Mouse (Mus musculus): ENCODE results near the gene Ano5. TPM values are rescaled to one million over a fixed set of nuclear protein-coding genes. Genes with fewer than 3 reads are reported as not detected.

Gene Ano5
- polyA plus RNA-seq, 1 experiment from 2014 or later: 0.28 TPM

GRCm38 (mm10) chr7:51617941-51618340 is 107.1 kb downstream of the Ano5 start:
- no peaks in the 10 kb centered on the region for H3K9me3 ChIP-seq (replicated peaks; ENCODE audit: control insufficient read depth, low read length)
- ATAC-seq: 0 out of 2 replicates have a peak, but pooled peaks have one; percentile 11
- no peaks in the 10 kb centered on the region for H3K4me1 ChIP-seq (ENCODE audit: control insufficient read depth, insufficient read depth, low read length)
- peak overlapping the region; percentile 63; the same call in 1 of the 2 replicates for H3K27ac ChIP-seq (ENCODE audit: low read depth, low read length)
- H3K4me2 ChIP-seq (ENCODE audit: low read length): no peak overlapping the region
- DNase-seq (ENCODE audit: low spot score): peak; percentile 91
- no peak overlapping the region for H3K4me3 ChIP-seq (ENCODE audit: low read depth, low read length)
- H3K27me3 ChIP-seq (replicated peaks; ENCODE audit: control insufficient read depth, insufficient read depth, low read length): peaks cover 13% of the 10 kb centered on the region; the same call in 1 of the 2 replicates
- no peaks in the 10 kb centered on the region for H3K36me3 ChIP-seq (ENCODE audit: control insufficient read depth, insufficient read depth, low read length)
- no peak overlapping the region for H3K9ac ChIP-seq (ENCODE audit: low read length)

- ATAC-seq: peak; percentile 33; the same call in 1 of the 2 replicates
- H3K36me3 ChIP-seq (ENCODE audit: control insufficient read depth, insufficient read depth, low read length): no peaks in the 10 kb centered on the region
- no peak overlapping the region for H3K27ac ChIP-seq (ENCODE audit: low read depth, low read length)
- DNase-seq (ENCODE audit: low spot score): peak; percentile 65
- no peak overlapping the region for H3K4me3 ChIP-seq (ENCODE audit: low read depth, low read length)
- no peak overlapping the region for H3K9ac ChIP-seq (ENCODE audit: low read length)
- no peak overlapping the region for H3K4me2 ChIP-seq (ENCODE audit: low read length)
- WGBS: 23% methylated on average over 2 of the region's 2 CpGs
- H3K27me3 ChIP-seq (replicated peaks; ENCODE audit: control insufficient read depth, insufficient read depth, low read length): peaks cover 13% of the 10 kb centered on the region; the same call in 1 of the 2 replicates
- no peaks in the 10 kb centered on the region for H3K9me3 ChIP-seq (replicated peaks; ENCODE audit: control insufficient read depth, low read length)
- no peaks in the 10 kb centered on the region for H3K4me1 ChIP-seq (ENCODE audit: control insufficient read depth, insufficient read depth, low read length)
These were observed 107.6 kb downstream of the Ano5 start for GRCm38 (mm10) chr7:51618412-51618811.

GRCm38 (mm10) chr7:51619977-51620376 is 109.1 kb downstream of the Ano5 start:
- no peak for ATAC-seq
- Histone ChIP-seq H3K9ac (ENCODE audit: low read length) (no peak overlapping the region), H3K27me3 (replicated peaks; ENCODE audit: control insufficient read depth, insufficient read depth, low read length) (peaks cover 27% of the 10 kb centered on the region), H3K36me3 (ENCODE audit: control insufficient read depth, insufficient read depth, low read length) (no peaks in the 10 kb centered on the region), H3K4me2 (ENCODE audit: low read length) (no peak overlapping the region), H3K27ac (ENCODE audit: low read depth, low read length) (no peak overlapping the region), H3K9me3 (replicated peaks; ENCODE audit: control insufficient read depth, low read length) (no peaks in the 10 kb centered on the region), H3K4me1 (ENCODE audit: control insufficient read depth, insufficient read depth, low read length) (no peaks in the 10 kb centered on the region), H3K4me3 (ENCODE audit: low read depth, low read length) (no peak overlapping the region)
- no peak for DNase-seq (ENCODE audit: low spot score)
- 30% methylated on average over 1 of the region's 1 CpGs for WGBS

- DNase-seq (ENCODE audit: low spot score): peak; percentile 77
- Histone ChIP-seq H3K9ac (ENCODE audit: low read length) (peak within 1 kb of the TSS; percentile 75), H3K27ac (ENCODE audit: low read depth, low read length) (peak within 1 kb of the TSS; percentile 93), H3K27me3 (replicated peaks; ENCODE audit: control insufficient read depth, insufficient read depth, low read length) (peaks cover 32% of the 10 kb centered on the region), H3K9me3 (replicated peaks; ENCODE audit: control insufficient read depth, low read length) (no peaks in the 10 kb centered on the region), H3K4me3 (ENCODE audit: low read depth, low read length) (peak within 1 kb of the TSS; percentile 33), H3K4me1 (ENCODE audit: control insufficient read depth, insufficient read depth, low read length) (no peaks in the 10 kb centered on the region), H3K36me3 (ENCODE audit: control insufficient read depth, insufficient read depth, low read length) (no peaks in the 10 kb centered on the region), H3K4me2 (ENCODE audit: low read length) (peak within 1 kb of the TSS; percentile 51)
- under 1% methylated on average over 23 of the region's 23 CpGs for WGBS
- peak; percentile 46 for ATAC-seq
These were observed 110.9 kb downstream of the Ano5 start, which contains the start of gene Slc17a6 for GRCm38 (mm10) chr7:51621694-51622145. Gene Slc17a6, plus strand, starts transcription at chr7:51622006.

- ATAC-seq (peak; percentile 30), DNase-seq (ENCODE audit: low spot score) (peak; percentile 62)
- Histone ChIP-seq H3K27ac (ENCODE audit: low read depth, low read length) (peak overlapping the region; percentile 93), H3K9ac (ENCODE audit: low read length) (peak overlapping the region; percentile 75), H3K4me1 (ENCODE audit: control insufficient read depth, insufficient read depth, low read length) (no peaks in the 10 kb centered on the region), H3K4me2 (ENCODE audit: low read length) (peak overlapping the region; percentile 51), H3K27me3 (replicated peaks; ENCODE audit: control insufficient read depth, insufficient read depth, low read length) (peaks cover 34% of the 10 kb centered on the region), H3K4me3 (ENCODE audit: low read depth, low read length) (peak overlapping the region; percentile 33), H3K36me3 (ENCODE audit: control insufficient read depth, insufficient read depth, low read length) (no peaks in the 10 kb centered on the region), H3K9me3 (replicated peaks; ENCODE audit: control insufficient read depth, low read length) (no peaks in the 10 kb centered on the region)
- under 1% methylated on average over 18 of the region's 18 CpGs for WGBS
These were observed 111.4 kb downstream of the Ano5 start for GRCm38 (mm10) chr7:51622196-51622595.

GRCm38 (mm10) chr7:51622666-51623065 is 111.8 kb downstream of the Ano5 start:
- Histone ChIP-seq H3K36me3 (ENCODE audit: control insufficient read depth, insufficient read depth, low read length) (no peaks in the 10 kb centered on the region), H3K9ac (ENCODE audit: low read length) (peak overlapping the region; percentile 75), H3K4me2 (ENCODE audit: low read length) (peak overlapping the region; percentile 51), H3K4me3 (ENCODE audit: low read depth, low read length) (peak overlapping the region; percentile 33), H3K9me3 (replicated peaks; ENCODE audit: control insufficient read depth, low read length) (no peaks in the 10 kb centered on the region), H3K4me1 (ENCODE audit: control insufficient read depth, insufficient read depth, low read length) (no peaks in the 10 kb centered on the region), H3K27ac (ENCODE audit: low read depth, low read length) (peak overlapping the region; percentile 93), H3K27me3 (replicated peaks; ENCODE audit: control insufficient read depth, insufficient read depth, low read length) (peaks cover 34% of the 10 kb centered on the region)
- WGBS: under 1% methylated on average over 5 of the region's 5 CpGs
- ATAC-seq (no peak), DNase-seq (ENCODE audit: low spot score) (no peak)

GRCm38 (mm10) chr7:51624336-51624897 is 113.6 kb downstream of the Ano5 start:
- Histone ChIP-seq H3K27ac (ENCODE audit: low read depth, low read length) (peak overlapping the region; percentile 95), H3K4me3 (ENCODE audit: low read depth, low read length) (peak overlapping the region; percentile 35), H3K4me2 (ENCODE audit: low read length) (peak overlapping the region; percentile 55), H3K4me1 (ENCODE audit: control insufficient read depth, insufficient read depth, low read length) (no peaks in the 10 kb centered on the region), H3K27me3 (replicated peaks; ENCODE audit: control insufficient read depth, insufficient read depth, low read length) (peaks cover 44% of the 10 kb centered on the region), H3K36me3 (ENCODE audit: control insufficient read depth, insufficient read depth, low read length) (no peaks in the 10 kb centered on the region), H3K9ac (ENCODE audit: low read length) (peak overlapping the region; percentile 79), H3K9me3 (replicated peaks; ENCODE audit: control insufficient read depth, low read length) (no peaks in the 10 kb centered on the region)
- ATAC-seq: peak; percentile 53
- DNase-seq (ENCODE audit: low spot score): peak; percentile 84
- 2% methylated on average over 4 of the region's 4 CpGs for WGBS

- Histone ChIP-seq H3K36me3 (ENCODE audit: control insufficient read depth, insufficient read depth, low read length) (no peaks in the 10 kb centered on the region), H3K27me3 (replicated peaks; ENCODE audit: control insufficient read depth, insufficient read depth, low read length) (peaks cover 50% of the 10 kb centered on the region), H3K9me3 (replicated peaks; ENCODE audit: control insufficient read depth, low read length) (no peaks in the 10 kb centered on the region), H3K9ac (ENCODE audit: low read length) (peak overlapping the region; percentile 79), H3K27ac (ENCODE audit: low read depth, low read length) (peak overlapping the region; percentile 95), H3K4me3 (ENCODE audit: low read depth, low read length) (peak overlapping the region; percentile 35), H3K4me1 (ENCODE audit: control insufficient read depth, insufficient read depth, low read length) (no peaks in the 10 kb centered on the region), H3K4me2 (ENCODE audit: low read length) (peak overlapping the region; percentile 55)
- DNase-seq (ENCODE audit: low spot score) (peak; percentile 53), ATAC-seq (no peak)
- WGBS: under 1% methylated on average over 23 of the region's 23 CpGs
These were observed 114.3 kb downstream of the Ano5 start for GRCm38 (mm10) chr7:51625161-51625560.

- H3K36me3 ChIP-seq (ENCODE audit: control insufficient read depth, insufficient read depth, low read length): no peaks in the 10 kb centered on the region
- no peak for ATAC-seq
- peak overlapping the region; percentile 79 for H3K9ac ChIP-seq (ENCODE audit: low read length)
- 4% methylated on average over 11 of the region's 11 CpGs for WGBS
- H3K4me3 ChIP-seq (ENCODE audit: low read depth, low read length): peak overlapping the region; percentile 35
- H3K9me3 ChIP-seq (replicated peaks; ENCODE audit: control insufficient read depth, low read length): no peaks in the 10 kb centered on the region
- peaks cover 48% of the 10 kb centered on the region for H3K27me3 ChIP-seq (replicated peaks; ENCODE audit: control insufficient read depth, insufficient read depth, low read length)
- H3K4me2 ChIP-seq (ENCODE audit: low read length): peak overlapping the region; percentile 55
- peak overlapping the region; percentile 95 for H3K27ac ChIP-seq (ENCODE audit: low read depth, low read length)
- H3K4me1 ChIP-seq (ENCODE audit: control insufficient read depth, insufficient read depth, low read length): no peaks in the 10 kb centered on the region
- no peak for DNase-seq (ENCODE audit: low spot score)
These were observed 114.9 kb downstream of the Ano5 start for GRCm38 (mm10) chr7:51625591-51626255.
